Mouse (Mus musculus) induced T-regulatory cell, adult 2 months (primary cell): ENCODE measurements around the gene Gm20388.
A peak's percentile ranks its signal among the peaks of the same experiment; 100 is the strongest.

Experiments used
- DNase-seq: peaks from one replicate; pipeline ENCODE4 v3.0.0-alpha.2; 2012; ENCODE audit warnings: low read depth

The Gm20388 gene

DNA sequence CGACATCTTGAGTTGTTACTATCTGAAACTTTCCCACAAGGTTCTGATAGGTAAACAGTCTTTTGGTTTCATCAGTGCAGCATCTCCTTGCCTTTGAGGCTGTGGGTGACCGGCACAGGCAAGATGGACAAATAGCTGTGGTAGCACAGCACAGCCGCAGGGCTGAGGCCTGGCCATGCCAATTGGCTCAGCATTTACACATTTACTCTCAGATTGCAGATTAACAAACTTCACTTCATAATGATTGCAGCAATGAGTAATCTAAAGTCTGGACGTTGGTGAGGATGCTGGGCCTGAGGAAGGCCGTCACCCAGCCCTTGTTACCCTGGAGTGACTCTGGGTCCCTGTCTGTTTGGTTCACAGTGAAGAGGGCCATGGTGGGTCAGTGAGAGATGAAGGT is 4332.3 kb downstream of the Gm20388 start:
- no peak for DNase-seq

DNA sequence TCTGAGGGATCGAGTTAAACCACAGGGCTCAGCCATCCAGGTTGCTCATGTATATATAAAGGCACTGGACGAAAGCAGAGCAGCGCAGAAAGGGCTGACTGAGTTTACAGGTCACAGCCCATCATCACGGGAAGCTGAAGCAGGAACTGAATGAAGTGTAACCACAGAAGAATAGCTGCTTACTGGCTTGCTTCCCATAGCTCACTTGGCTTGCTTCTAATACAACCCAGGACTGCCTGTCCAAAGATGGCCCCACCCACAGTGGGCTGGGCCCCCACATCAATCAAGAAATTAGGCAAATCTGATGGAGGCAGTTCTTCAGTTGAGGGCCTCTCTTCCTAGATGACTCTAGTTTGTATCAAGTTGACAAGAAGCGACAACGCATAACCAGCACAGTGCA is 4336.9 kb downstream of the Gm20388 start:
- DNase-seq: no peak

DNA sequence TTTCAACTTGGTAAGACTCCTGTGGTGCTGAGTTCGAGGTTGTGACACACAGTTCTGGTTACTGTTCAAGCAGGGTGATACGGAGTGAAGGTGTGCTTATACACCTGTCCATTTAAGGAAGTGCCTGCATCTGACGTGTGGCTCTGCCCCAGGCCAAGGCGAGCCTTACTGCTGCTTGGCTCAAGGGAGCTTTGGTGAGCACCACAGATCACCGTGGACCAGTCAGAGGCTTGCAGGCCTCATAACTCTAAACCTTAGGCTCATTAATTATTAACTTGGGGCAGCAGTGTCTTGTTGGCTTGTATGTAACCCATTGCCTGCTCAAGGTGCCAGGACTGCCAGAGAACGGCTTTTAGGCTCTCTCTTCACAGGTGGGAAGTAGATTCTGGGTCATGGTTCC is 4338.0 kb downstream of the Gm20388 start:
- no peak for DNase-seq

- no peak for DNase-seq
Observed at GRCm38 (mm10) chr8:124250255-124250654, 4339.6 kb downstream of the Gm20388 start.

- no peak for DNase-seq
Observed at GRCm38 (mm10) chr8:124250785-124251184, 4340.1 kb downstream of the Gm20388 start.

GRCm38 (mm10) chr8:124252533-124252950 is 4341.9 kb downstream of the Gm20388 start:
- no peak for DNase-seq

GRCm38 (mm10) chr8:124253939-124254338 is 4343.3 kb downstream of the Gm20388 start:
- DNase-seq: no peak

GRCm38 (mm10) chr8:124256841-124257240 is 4346.2 kb downstream of the Gm20388 start:
- peak; percentile 35 for DNase-seq

GRCm38 (mm10) chr8:124257363-124257762 is 4346.7 kb downstream of the Gm20388 start:
- no peak for DNase-seq

- DNase-seq: peak; percentile 69
Observed at GRCm38 (mm10) chr8:124259146-124259545, 4348.5 kb downstream of the Gm20388 start.

DNA sequence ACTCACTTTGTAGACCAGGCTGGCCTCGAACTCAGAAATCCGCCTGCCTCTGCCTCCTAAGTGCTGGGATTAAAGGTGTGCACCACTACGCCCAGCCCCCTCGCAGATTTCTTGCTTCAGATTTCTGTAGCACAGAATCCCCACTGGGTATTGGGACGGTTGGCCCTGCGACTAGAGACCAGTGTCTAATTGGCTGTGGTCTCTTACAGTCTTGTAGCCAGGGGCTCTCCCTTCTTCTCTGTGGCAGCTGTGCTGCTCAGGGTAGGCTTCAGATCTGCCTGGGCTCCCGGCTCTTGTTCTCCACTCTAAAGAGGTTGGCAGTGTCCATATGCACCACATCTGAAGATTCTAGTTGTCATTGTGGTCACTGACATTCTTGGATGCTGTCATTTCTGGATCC is 4349.3 kb downstream of the Gm20388 start:
- DNase-seq: no peak

DNA sequence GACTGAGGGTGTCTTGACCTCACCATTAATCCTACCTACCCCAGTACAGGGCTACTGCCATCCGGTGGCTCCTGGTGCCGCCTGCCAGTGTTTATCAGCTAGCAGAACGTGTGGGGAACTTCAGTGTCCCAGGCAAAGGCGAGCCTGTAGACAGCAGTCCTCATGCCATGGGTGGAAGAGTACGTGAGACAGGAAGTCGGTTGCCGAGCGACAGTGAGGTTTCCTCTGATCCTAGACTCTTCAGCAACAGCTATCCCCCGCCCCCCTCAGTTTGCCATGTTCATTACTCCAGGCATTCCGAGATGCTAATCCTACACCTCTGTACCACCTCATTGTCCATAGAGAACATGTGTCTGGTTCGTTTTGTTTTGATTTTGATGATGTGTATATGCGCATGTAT is 4349.7 kb downstream of the Gm20388 start:
- DNase-seq: peak; percentile 68

DNA sequence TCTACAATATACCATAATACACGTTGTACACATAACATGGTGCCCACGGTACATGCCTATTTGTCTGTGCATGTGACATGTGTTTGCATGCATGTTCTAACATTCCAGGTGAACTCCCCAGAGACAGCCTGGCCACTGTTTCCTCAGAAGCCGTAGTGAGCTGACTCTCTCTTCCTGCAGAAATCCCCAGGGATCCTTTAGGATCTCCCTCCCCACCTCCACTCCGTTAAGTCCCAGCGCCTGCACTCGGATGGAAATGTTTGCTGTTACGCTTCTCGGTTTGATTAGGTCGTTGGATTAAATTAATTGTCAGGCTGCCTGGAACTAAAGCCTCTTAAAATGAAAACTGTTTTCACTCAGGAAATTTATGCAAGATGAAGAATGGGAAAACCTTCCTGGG is 4352.4 kb downstream of the Gm20388 start:
- DNase-seq: no peak

DNA sequence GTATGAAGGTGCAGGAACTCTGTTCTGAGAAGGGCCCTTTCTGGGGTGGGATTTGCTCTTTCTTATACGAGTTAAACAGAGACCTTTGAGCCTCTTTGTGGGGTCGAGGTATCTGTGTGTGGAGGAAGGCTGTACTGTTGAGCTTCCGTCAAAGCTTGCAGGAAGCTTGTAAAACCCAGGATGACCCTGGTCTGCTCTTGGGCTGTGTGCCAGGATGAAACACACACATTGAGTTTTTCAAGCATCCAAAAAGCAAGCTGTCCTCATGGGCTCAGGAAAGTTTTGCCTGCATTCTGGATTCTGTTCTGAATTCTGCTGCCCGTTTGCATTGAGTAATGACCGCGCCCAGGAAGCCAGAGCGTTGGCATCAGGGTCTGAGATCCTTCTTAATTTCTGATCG is 4353.4 kb downstream of the Gm20388 start:
- DNase-seq: no peak

- DNase-seq: no peak
Observed at GRCm38 (mm10) chr8:124264671-124265070, 4354.0 kb downstream of the Gm20388 start.

DNA sequence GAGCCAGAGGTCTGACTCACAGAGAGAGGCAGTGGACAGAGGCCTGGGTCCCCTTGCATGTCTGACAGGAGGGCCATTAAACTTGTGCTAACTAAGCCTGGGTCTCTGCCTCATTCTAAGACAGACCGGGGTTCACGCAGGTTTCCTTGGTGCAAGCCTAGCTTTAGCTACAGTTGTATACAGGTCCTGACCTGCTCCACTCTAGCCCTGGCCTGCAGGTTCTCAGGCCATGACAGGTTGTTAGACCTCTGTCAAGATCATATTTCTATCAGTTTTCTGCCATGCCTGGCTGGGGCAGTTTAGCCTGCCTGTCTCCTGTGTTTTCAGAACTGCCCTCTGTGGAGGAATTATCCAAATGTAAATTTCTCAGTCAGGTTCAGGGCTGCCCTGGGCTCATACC is 4354.5 kb downstream of the Gm20388 start:
- no peak for DNase-seq

- peak; percentile 87 for DNase-seq
Observed at GRCm38 (mm10) chr8:124265798-124266197, 4355.2 kb downstream of the Gm20388 start.

- DNase-seq: no peak
Observed at GRCm38 (mm10) chr8:124267206-124267605, 4356.6 kb downstream of the Gm20388 start.

- DNase-seq: no peak
Observed at GRCm38 (mm10) chr8:124270504-124270903, 4359.9 kb downstream of the Gm20388 start.

GRCm38 (mm10) chr8:124270904-124271303 is 4360.3 kb downstream of the Gm20388 start:
- peak; percentile 84 for DNase-seq

GRCm38 (mm10) chr8:124271518-124271917 is 4360.9 kb downstream of the Gm20388 start:
- DNase-seq: peak; percentile 89

- peak; percentile 47 for DNase-seq
Observed at GRCm38 (mm10) chr8:124272792-124273191, 4362.2 kb downstream of the Gm20388 start.

- peak; percentile 87 for DNase-seq
Observed at GRCm38 (mm10) chr8:124273606-124274218, 4363.1 kb downstream of the Gm20388 start.

- DNase-seq: peak; percentile 87
Observed at GRCm38 (mm10) chr8:124274441-124275120, 4363.9 kb downstream of the Gm20388 start.
